Mouse (Mus musculus): ENCODE data around the gene Samd14. TPM values are rescaled to one million over a fixed set of nuclear protein-coding genes. Genes with fewer than 3 reads are reported as not detected.
A peak's percentile ranks its signal among the peaks of the same experiment; 100 is the strongest.
"Not testable (repeated sequence)": the region's sequence is repeated elsewhere in the genome, so short reads cannot be mapped to it uniquely, and the experiment has no call there.

Gene Samd14
- 10 to 100 TPM; 43.3 to 46.5 TPM for total RNA-seq (2021)

GRCm38 (mm10) chr11:95009629-95010014 lies at the start of gene Samd14:
Gene Samd14 (plus strand): TSS chr11:95009879.
- peak; percentile 70 to 71 for DNase-seq

- DNase-seq, result no peak
These were observed 47.1 kb upstream of the Samd14 start for GRCm38 (mm10) chr11:94962534-94963101.

GRCm38 (mm10) chr11:94967419-94967818 lies 42.3 kb upstream of the Samd14 start, which contains the start of gene Hils1:
Gene Hils1 (plus strand): TSS chr11:94967593.
- no peak for DNase-seq

GRCm38 (mm10) chr11:94968187-94968586 lies 41.5 kb upstream of the Samd14 start:
- DNase-seq, result no peak

- not testable (repeated sequence) for DNase-seq
These were observed 40.0 kb upstream of the Samd14 start for GRCm38 (mm10) chr11:94969709-94970108.

- DNase-seq, result peak; percentile 50 to 67
These were observed 39.3 kb upstream of the Samd14 start for GRCm38 (mm10) chr11:94970210-94970943.

GRCm38 (mm10) chr11:94971895-94972615 lies 37.6 kb upstream of the Samd14 start:
- no peak for DNase-seq

GRCm38 (mm10) chr11:94972887-94973286 lies 36.8 kb upstream of the Samd14 start:
- no peak for DNase-seq

GRCm38 (mm10) chr11:94973313-94973712 lies 36.4 kb upstream of the Samd14 start:
- DNase-seq, result no peak

- no peak for DNase-seq
These were observed 34.7 kb upstream of the Samd14 start for GRCm38 (mm10) chr11:94974951-94975350.

- no peak for DNase-seq
These were observed 33.5 kb upstream of the Samd14 start, which contains the start of gene Sgca for GRCm38 (mm10) chr11:94976199-94976598. Gene Sgca (minus strand): TSS chr11:94976327.

- no peak for DNase-seq
These were observed 31.3 kb upstream of the Samd14 start for GRCm38 (mm10) chr11:94978178-94978915.

GRCm38 (mm10) chr11:94978947-94979346 lies 30.7 kb upstream of the Samd14 start:
- peak; percentile 98 to 99 for DNase-seq

GRCm38 (mm10) chr11:94979462-94980179 lies 30.1 kb upstream of the Samd14 start:
- DNase-seq, result no peak

GRCm38 (mm10) chr11:94985140-94985539 lies 24.5 kb upstream of the Samd14 start:
- DNase-seq, result no peak

- DNase-seq, result no peak
These were observed 23.9 kb upstream of the Samd14 start for GRCm38 (mm10) chr11:94985822-94986221.

GRCm38 (mm10) chr11:94986435-94986834 lies 23.2 kb upstream of the Samd14 start:
- no peak for DNase-seq

- no peak for DNase-seq
These were observed 22.3 kb upstream of the Samd14 start for GRCm38 (mm10) chr11:94987341-94987740.

- DNase-seq, result no peak
These were observed 21.8 kb upstream of the Samd14 start for GRCm38 (mm10) chr11:94987851-94988250.

GRCm38 (mm10) chr11:94988780-94989561 lies 20.7 kb upstream of the Samd14 start:
- peak in 1 of 2 experiments; percentile 49 for DNase-seq

GRCm38 (mm10) chr11:94989562-94990017 lies 20.1 kb upstream of the Samd14 start:
- DNase-seq, result peak; percentile 78 to 82
